Mouse (Mus musculus) heart, postnatal 10 days (tissue): ENCODE data around the gene Olfr1426. TPM values are rescaled to one million over a fixed set of nuclear protein-coding genes. Genes with fewer than 3 reads are reported as not detected.
"Not testable (repeated sequence)": the region's sequence is repeated elsewhere in the genome, so short reads cannot be mapped to it uniquely, and the experiment has no call there.

Experiments
- DNase-seq, 2 experiments: peaks; one replicate each; pipeline ENCODE4 v3.0.0; 2021
- intact Hi-C: fragments of 180-260 bp; cut with DNase I; formaldehyde crosslinking; loops from one replicate; pipeline ENCODE4 v1.15.1; 2025
- total RNA-seq, 2 experiments: library from RNA; stranded (reverse); gene quantifications; 2 replicates each; pipeline ENCODE4 v1.2.3; 2021

Gene Olfr1426
- total RNA-seq, result not detected

DNA sequence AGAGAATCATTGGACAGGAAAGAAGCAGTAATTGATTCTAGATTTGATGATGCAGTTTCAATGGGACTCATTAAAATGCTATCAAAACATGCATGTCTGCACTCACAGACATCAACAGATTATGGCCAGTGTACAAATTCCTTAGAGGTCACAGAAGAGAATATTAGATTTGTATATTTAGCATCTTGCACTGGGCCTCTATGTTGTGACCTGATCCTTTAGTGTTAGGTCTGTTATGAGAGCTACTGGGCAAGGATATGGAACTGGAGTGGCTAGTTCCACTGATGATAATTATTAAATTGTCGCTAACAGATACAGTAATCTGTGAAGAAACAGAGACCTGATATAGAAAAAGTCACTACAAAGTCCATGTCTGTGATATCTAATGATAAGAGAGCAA, at the start of gene Olfr1426:
Olfr1426 (minus strand) TSS at position 101 of the 400 bp plus-strand sequence.
- no peak for DNase-seq
- intact Hi-C loops, result no loop called here

DNA sequence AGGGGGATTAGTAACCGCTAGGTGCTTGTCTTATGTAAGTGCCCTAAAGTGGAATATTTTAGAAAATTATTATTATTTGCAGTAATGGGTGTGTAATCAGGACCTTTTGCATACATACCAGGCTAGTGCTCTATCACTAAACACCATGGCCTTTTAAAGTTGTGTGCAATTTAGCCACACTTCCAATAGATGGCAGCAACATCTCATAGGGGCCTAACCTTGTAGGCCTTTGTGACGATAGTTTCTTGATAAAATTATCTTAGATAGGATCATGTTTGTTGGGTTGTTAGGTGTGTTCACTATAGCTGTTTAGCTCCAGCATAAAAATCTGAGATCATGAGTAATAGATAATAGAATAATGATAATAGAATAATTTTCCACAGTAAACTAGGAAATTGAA, 42.5 kb upstream of the Olfr1426 start:
- intact Hi-C loops, result no loop called here
- DNase-seq, result peak in 1 of 2 experiments; percentile 25

DNA sequence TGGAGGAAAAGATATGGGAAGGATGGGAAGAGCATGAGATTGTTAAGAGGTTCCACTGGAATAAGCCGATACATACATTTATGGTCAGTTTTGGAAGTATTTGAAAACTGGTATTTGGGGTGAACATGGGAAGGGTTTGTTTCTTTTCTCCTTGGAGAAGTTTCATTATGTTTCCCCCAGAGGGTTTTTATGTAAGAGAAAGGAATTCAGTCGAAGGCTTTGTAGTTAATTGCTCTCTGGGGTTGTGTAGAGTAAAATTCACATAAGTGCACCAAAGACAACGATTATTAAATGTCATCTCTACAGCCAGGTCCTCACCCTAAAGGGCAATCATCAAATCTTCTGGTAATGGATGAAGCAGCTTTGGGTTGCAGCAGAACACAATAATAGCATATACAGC, 31.3 kb upstream of the Olfr1426 start, which contains the start of gene Olfr76:
Olfr76 (minus strand) TSS at position 101 of the 400 bp plus-strand sequence.
- no peak for DNase-seq

DNA sequence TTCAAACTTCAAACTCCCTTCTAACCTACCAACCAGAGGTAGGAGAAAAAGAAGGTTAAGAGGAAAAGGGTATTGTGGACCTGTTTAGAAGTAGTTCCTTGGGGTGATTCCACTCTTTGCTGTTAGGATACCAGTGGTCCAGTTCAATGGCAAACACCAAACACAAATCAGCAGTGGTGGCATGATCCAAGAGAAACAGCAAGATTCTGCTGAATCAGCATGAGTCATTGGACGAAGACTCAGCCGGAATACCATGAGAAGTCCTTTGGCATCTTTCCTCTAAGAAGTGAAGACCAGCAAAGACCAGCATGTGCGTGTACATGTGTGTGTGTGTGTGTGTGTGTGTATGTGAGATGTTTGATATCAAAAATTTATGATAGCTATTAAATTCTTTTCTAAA, 24.7 kb upstream of the Olfr1426 start:
- no peak for DNase-seq
- intact Hi-C loops, result no loop called here

More for the DNA sequence above, 31.3 kb upstream of the Olfr1426 start, which contains the start of gene Olfr76:
- intact Hi-C loops, result no loop called here

DNA sequence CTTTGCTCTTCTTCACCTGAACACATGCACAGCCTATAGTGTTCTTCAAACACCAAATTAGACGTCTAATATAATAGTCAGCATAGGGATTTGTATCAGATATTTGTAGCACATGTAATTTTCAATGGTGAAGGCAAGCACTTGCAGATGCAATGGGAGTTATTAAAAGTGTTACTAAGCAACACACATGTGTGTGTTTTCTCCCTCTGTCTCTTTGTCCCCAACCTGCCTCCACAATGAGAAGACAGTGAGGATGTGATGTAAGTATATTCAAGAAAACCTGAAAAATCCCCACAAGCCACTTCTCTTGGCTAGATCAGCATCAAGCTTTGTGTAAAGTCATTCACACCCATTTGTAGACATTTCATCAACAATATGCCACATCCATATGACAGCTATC, 24.0 kb upstream of the Olfr1426 start, which contains the start of gene Olfr1428:
Olfr1428 (minus strand) TSS at position 101 of the 400 bp plus-strand sequence.
- intact Hi-C loops, result no loop called here
- DNase-seq, result no peak

DNA sequence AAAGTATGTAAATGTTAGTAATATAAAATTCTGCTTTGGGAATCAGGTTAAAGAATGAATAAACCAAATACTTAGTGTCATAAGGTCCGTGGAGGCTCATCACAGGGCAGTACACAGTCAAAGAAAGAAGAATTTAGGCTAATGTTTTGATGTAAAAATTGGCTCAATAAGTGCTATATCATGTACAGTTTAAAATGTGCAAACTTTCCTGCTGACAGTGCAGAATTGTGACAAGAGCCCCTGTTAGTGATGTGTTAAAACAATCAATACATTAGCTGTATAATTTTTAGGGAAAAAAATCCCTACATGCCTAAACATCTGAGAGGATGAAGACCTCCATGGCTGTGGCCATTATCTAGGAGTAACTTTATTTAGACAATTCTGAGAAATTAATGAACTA, 22.0 kb upstream of the Olfr1426 start:
- no peak for DNase-seq
- intact Hi-C loops, result no loop called here

DNA sequence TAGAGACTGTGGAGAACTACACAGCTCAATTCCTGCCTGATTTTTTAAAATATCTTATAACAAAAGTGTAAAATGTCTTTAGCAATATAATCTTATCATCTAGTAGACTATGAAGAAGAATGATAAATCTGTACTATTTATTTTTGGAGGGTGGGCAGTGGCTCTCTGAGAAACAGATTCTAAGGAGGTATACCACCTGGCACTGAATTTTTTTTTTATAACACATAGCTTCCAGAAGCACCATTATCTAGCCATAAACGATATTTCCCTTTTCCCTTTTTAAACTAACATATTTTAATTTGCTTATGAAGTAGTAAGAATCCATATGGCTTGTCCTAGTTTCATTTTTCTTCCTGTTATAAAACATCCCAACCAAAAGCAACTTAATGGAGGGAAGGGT, 12.7 kb upstream of the Olfr1426 start:
- intact Hi-C loops, result no loop called here
- no peak for DNase-seq

DNA sequence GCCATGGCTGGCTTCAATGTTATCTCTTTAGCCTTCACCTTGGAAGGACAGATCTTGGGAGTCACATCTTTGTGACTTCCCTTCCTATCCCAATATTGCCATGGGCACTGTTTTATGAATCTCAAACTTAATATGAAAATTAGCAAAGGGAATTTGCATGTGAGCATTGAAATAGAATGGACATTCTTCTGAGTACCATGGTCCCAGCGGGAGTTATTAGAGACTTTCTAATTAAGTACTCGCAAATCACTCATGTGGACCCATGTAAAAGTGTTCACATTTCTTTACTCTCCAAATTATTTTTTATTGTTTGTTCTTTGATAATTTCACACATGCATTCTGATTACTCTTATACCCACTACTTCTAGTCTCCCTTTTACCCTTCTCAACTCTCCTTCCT, 11.4 kb upstream of the Olfr1426 start, which contains the start of gene Olfr1427:
Olfr1427 (minus strand) TSS at position 101 of the 400 bp plus-strand sequence.
- intact Hi-C loops, result no loop called here
- no peak for DNase-seq

DNA sequence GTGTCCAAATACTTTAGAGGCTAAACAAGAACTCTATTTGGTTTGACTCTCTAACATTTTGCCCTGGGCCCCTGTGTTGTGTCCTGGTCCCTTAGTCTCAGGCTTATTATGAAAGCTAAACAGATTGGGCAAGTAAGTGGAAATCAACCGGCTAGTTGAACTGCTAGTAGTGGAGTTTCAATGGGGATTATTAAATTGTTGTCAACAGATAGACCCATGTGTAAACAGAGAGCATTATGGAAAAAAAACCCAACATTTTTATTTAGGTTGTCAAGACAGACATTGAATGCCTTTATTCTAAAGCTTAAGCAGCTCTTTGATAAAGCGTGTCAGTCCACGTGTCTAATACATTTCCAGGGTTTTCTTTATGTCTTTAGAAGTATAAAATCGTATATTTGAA, 14.2 kb downstream of the Olfr1426 start, which contains the start of gene Olfr1425:
Olfr1425 (minus strand) TSS at position 101 of the 400 bp plus-strand sequence.
- intact Hi-C loops, DNase-seq: not testable (repeated sequence)

DNA sequence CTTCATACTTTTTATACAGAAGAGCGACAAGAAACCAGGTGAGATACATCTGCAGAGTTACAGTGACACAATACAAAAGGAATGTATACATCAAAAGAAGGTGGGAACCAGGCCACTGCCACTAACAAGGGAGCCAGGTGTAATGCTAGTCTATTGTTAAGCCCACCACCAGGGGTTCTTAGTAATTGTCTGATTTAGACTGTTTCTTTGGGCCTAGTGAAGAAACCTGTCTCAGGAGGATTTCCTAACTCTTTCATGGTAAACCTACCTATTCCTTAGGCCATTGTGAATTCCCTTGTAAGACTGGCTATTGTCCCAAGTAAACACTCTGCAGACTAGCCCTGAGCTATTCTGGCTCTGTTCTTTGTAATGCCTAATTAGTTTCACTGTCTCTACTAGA, 22.3 kb downstream of the Olfr1426 start:
- DNase-seq, intact Hi-C loops: not testable (repeated sequence)

DNA sequence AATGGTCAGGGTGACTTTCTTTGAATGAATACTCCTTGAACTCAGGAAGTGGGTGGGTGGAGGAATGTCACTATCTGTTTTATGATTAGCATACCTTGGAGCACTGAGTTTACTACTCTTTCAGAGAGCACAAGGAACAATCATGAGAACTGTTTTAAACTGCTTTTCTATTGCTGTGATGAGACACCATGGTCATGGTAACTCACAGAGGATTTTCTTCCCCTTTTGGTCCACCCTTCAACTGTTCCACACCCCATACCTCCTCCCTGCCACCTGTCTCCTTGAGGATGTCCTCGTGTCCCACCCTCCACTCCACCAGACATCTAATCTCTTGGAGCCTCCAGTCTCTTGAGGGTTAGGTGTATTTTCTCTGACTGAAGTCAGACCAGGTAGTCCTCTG, 24.0 kb downstream of the Olfr1426 start:
- DNase-seq, intact Hi-C loops: not testable (repeated sequence)

DNA sequence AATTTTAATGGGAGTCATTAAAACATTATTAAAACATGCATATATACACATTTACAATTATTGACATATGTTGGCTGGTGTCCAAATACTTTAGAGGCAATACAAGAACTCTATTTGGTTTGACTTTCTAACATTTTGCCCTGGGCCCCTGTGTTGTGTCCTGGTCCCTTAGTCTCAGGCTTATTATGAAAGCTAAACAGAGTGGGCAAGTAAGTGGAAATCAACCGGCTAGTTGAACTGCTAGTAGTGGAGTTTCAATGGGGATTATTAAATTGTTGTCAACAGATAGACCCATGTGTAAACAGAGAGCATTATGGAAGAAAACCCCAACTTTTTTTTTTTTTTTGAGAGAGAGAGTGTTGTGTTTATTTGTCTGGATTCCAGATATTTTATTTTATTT, 29.2 kb downstream of the Olfr1426 start, which contains the start of gene Olfr1424:
Olfr1424 (minus strand) TSS at position 101 of the 400 bp plus-strand sequence.
- not testable (repeated sequence) for DNase-seq

DNA sequence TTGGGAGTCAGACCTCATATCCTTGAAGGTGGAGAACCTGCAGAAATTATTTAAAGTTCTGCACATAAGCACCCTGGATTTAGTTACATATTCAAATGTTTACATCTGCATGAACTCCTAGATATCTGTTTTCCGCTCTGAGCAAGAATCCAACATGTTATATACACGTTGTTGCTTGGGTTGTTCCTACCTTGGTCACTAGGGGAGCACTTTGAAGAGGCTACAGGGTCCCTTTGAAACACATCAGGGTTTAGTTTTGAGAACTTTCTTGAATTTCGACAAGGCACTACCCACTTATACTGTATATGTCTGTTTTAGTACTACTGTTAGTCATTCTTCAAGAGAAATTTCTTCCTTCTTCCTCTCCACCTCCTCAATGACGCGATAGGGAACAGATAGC, 48.6 kb downstream of the Olfr1426 start:
- intact Hi-C loops, result no loop called here
- no peak for DNase-seq

More for the DNA sequence above, 29.2 kb downstream of the Olfr1426 start, which contains the start of gene Olfr1424:
- intact Hi-C loops, result not testable (repeated sequence)

DNA sequence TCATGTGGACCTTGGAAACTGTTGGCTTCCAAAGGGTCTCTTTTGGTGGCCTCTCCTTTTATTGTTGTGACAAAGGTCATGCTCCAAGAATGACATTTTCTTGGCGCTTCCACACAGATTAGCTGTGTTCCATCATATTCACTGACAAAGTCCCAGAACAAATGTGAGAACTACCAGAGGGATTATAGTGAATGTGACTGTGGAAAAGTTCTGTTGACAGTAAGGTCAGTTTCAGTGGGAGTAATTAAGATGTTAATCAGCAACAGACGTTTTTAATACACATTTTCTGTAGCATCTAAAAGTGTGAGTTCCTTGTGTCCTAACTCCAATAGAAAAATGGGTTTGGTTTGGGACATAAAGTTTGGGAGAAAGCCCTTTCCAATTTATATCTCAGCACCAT, 50.6 kb downstream of the Olfr1426 start, which contains the start of gene Olfr1423:
Olfr1423 (minus strand) TSS at position 101 of the 400 bp plus-strand sequence.
- intact Hi-C loops, result no loop called here
- DNase-seq, result no peak

DNA sequence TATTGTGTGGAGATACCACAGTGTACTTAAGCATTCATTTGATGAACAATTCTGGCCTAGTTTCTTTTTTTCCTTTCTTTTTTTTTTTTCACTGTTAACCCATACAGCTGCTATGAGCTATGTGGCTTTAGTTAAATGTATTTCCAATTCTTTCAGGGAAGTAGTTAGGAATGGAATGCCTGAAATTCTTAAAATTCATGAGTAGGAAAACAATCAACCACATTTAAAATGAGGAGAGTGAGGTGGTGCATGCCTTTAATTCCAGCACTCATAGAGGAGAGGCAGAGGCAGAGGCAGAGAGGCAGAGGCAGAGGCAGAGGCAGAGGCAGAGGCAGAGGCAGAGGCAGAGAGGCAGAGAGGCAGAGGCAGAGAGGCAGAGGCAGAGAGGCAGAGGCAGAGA, 54.1 kb downstream of the Olfr1426 start:
- DNase-seq, result no peak
- intact Hi-C loops, result no loop called here

Other genes starting within 250 kb of the Olfr1426 start
- gene Olfr1418, start 230.9 kb downstream of the Olfr1426 start, total RNA-seq, result not detected
- not detected for gene Olfr1419, start 216.9 kb downstream of the Olfr1426 start, total RNA-seq
- not detected for gene Olfr1420, start 205.4 kb downstream of the Olfr1426 start, total RNA-seq
- gene Patl1, start 179.6 kb downstream of the Olfr1426 start, total RNA-seq, result 10 to 100 TPM; 33.2 to 33.8 TPM
- gene Osbp, start 126.1 kb downstream of the Olfr1426 start, total RNA-seq, result 10 to 100 TPM; 74.0 to 83.6 TPM
- gene Olfr1423, start 50.7 kb downstream of the Olfr1426 start, total RNA-seq, result not detected
- gene Olfr1424, start 29.3 kb downstream of the Olfr1426 start, total RNA-seq, result not detected
- not detected for gene Olfr1425, start 14.3 kb downstream of the Olfr1426 start, total RNA-seq
- not detected for gene Olfr1427, start 11.3 kb upstream of the Olfr1426 start, total RNA-seq
- gene Olfr1428, start 23.9 kb upstream of the Olfr1426 start, total RNA-seq, result not detected
- not detected for gene Olfr76, start 31.2 kb upstream of the Olfr1426 start, total RNA-seq
- not detected for gene Olfr1555-ps1, start 78.1 kb upstream of the Olfr1426 start, total RNA-seq
- gene Olfr1431, start 108.6 kb upstream of the Olfr1426 start, total RNA-seq, result not detected
- gene Olfr1432, start 140.6 kb upstream of the Olfr1426 start, total RNA-seq, result not detected
- not detected for gene Olfr262, start 149.6 kb upstream of the Olfr1426 start, total RNA-seq
- not detected for gene Olfr235, start 169.0 kb upstream of the Olfr1426 start, total RNA-seq
- gene Olfr1434, start 187.8 kb upstream of the Olfr1426 start, total RNA-seq, result not detected
- not detected for gene Olfr1436, start 207.1 kb upstream of the Olfr1426 start, total RNA-seq
- gene Olfr1437, start 233.1 kb upstream of the Olfr1426 start, total RNA-seq, result not detected
- gene Olfr1438-ps1, start 243.9 kb upstream of the Olfr1426 start, total RNA-seq, result not detected